Mouse (Mus musculus) T-helper 2 cell (primary cell): ENCODE measurements around the gene Proser3.

Source experiments
- in situ Hi-C: fragments of 300-600 bp; cut with MboI, MseI; formaldehyde crosslinking; loops from one replicate; pipeline ENCODE4 v1.15.1; 2025; ENCODE audit warnings: high pct_unique_total_duplicates

Gene Proser3

GRCm38 (mm10) chr7:30579950-30580349 is 27.9 kb upstream of the Proser3 start:
- in situ Hi-C loops: loop anchor here (5.0 to 10.0 kb wide), 2 partner anchors 37 to 1415 kb away; no protein-coding TSS in a partner anchor

- in situ Hi-C loops: loop anchor here (10.0 kb wide), 1 partner anchor 1408 kb away; no protein-coding TSS in a partner anchor
Observed at GRCm38 (mm10) chr7:30572969-30573368, 20.9 kb upstream of the Proser3 start.

- in situ Hi-C loops: loop anchor here (10.0 kb wide), 1 partner anchor 1408 kb away; no protein-coding TSS in a partner anchor
Observed at GRCm38 (mm10) chr7:30572389-30572788, 20.3 kb upstream of the Proser3 start.

GRCm38 (mm10) chr7:30567555-30567954 is 15.5 kb upstream of the Proser3 start:
- in situ Hi-C loops: no loop called here

GRCm38 (mm10) chr7:30566033-30566432 is 13.9 kb upstream of the Proser3 start:
- in situ Hi-C loops: no loop called here

- in situ Hi-C loops: no loop called here
Observed at GRCm38 (mm10) chr7:30564970-30565571, 13.0 kb upstream of the Proser3 start, which contains the start of gene Igflr1. Igflr1 (plus strand) TSS chr7:30565427.

- in situ Hi-C loops: no loop called here
Observed at GRCm38 (mm10) chr7:30563906-30564280, 11.8 kb upstream of the Proser3 start.

GRCm38 (mm10) chr7:30563117-30563905 is 11.2 kb upstream of the Proser3 start, which contains the start of the genes U2af1l4, Gm49396 and Psenen:
U2af1l4 (plus strand) TSS chr7:30563301.
Gm49396 (plus strand) TSS chr7:30563344.
Psenen (minus strand) TSS chr7:30563627.
- in situ Hi-C loops: no loop called here

- in situ Hi-C loops: no loop called here
Observed at GRCm38 (mm10) chr7:30562526-30563116, 10.5 kb upstream of the Proser3 start.

GRCm38 (mm10) chr7:30560296-30560695 is 8.2 kb upstream of the Proser3 start:
- in situ Hi-C loops: no loop called here

GRCm38 (mm10) chr7:30559443-30559954 is 7.4 kb upstream of the Proser3 start, which contains the start of gene Lin37:
Lin37 (minus strand) TSS chr7:30559838.
- in situ Hi-C loops: no loop called here

- in situ Hi-C loops: no loop called here
Observed at GRCm38 (mm10) chr7:30558656-30559442, 6.8 kb upstream of the Proser3 start.

GRCm38 (mm10) chr7:30557901-30558514 is 5.9 kb upstream of the Proser3 start:
- in situ Hi-C loops: no loop called here

- in situ Hi-C loops: no loop called here
Observed at GRCm38 (mm10) chr7:30556894-30557536, 4.9 kb upstream of the Proser3 start.

GRCm38 (mm10) chr7:30553810-30554584 is 1.9 kb upstream of the Proser3 start:
- in situ Hi-C loops: no loop called here

GRCm38 (mm10) chr7:30553021-30553589 is 1.0 kb upstream of the Proser3 start:
- in situ Hi-C loops: no loop called here

- in situ Hi-C loops: no loop called here
Observed at GRCm38 (mm10) chr7:30551445-30552101, 526 bp downstream of the Proser3 start.

- in situ Hi-C loops: no loop called here
Observed at GRCm38 (mm10) chr7:30550603-30551002, 1.5 kb downstream of the Proser3 start.

- in situ Hi-C loops: no loop called here
Observed at GRCm38 (mm10) chr7:30549880-30550279, 2.2 kb downstream of the Proser3 start.
